Comparison of ENCODE assay signal across 35 mouse cellular contexts in genomic region chr2:173366734-173367133, GRCm38 (mm10).
"Had no signal": no experiment of that assay in that cellular context is flagged by ENCODE, and none has a peak within 500 bp of the region (broad histone marks: within the 10 kb centered on the region; RNA-seq: fewer than 3 reads in every experiment).

No protein-coding gene starts in this region.

- DNase-seq: heart, postnatal 10 days; heart, postnatal 14 days; heart, postnatal 36 days; heart, postnatal 4 days; kidney, adult 11 months; kidney, adult 18-20 months; kidney, adult 2 months; kidney, adult 8-10 months; kidney, adult 9 months; kidney, postnatal 10 days; kidney, postnatal 14 days; kidney, postnatal 25 days; kidney, postnatal 36 days; kidney, postnatal 4 days; layer of hippocampus, adult 9-11 months; layer of hippocampus, postnatal 36 days had no signal

- H3K4me3 ChIP-seq: heart, embryonic 10.5 days; heart, embryonic 12.5 days; heart, embryonic 13.5 days; heart, embryonic 15.5 days; hindbrain, embryonic 10.5 days; hindbrain, embryonic 12.5 days; hindbrain, embryonic 15.5 days; intestine, embryonic 15.5 days; kidney, embryonic 15.5 days; layer of hippocampus, adult 2 months; left cerebral cortex, adult 2 months had no signal

- H3K27me3 ChIP-seq: hindbrain, embryonic 15.5 days had no signal

- H3K9ac ChIP-seq: heart, embryonic 12.5 days; heart, embryonic 13.5 days; heart, embryonic 15.5 days; hindbrain, embryonic 12.5 days; hindbrain, embryonic 14.5 days; hindbrain, embryonic 15.5 days; intestine, embryonic 15.5 days; kidney, embryonic 15.5 days had no signal

- ATAC-seq: hindbrain, embryonic 16.5 days; inflammation-experienced regulatory T-cells, adult 6 months; intestine, embryonic 15.5 days; intestine, embryonic 16.5 days; intestine, postnatal 0 days had no signal

- H3K27ac ChIP-seq: heart, embryonic 10.5 days; heart, embryonic 13.5 days; heart, embryonic 15.5 days; hindbrain, embryonic 10.5 days; hindbrain, embryonic 12.5 days; hindbrain, embryonic 14.5 days; hindbrain, embryonic 15.5 days; hindbrain, postnatal 0 days; intestine, embryonic 15.5 days; kidney, embryonic 15.5 days; kidney, postnatal 0 days; layer of hippocampus, adult 2 months; left cerebral cortex, adult 2 months had no signal

- H3K36me3 ChIP-seq: heart, embryonic 10.5 days; heart, embryonic 12.5 days; heart, embryonic 13.5 days; heart, embryonic 15.5 days; hindbrain, embryonic 10.5 days; hindbrain, embryonic 12.5 days; hindbrain, embryonic 15.5 days; intestine, embryonic 15.5 days; kidney, embryonic 15.5 days had no signal

- H3K9me3 ChIP-seq: heart, embryonic 10.5 days; heart, embryonic 15.5 days; hindbrain, embryonic 10.5 days; hindbrain, embryonic 12.5 days; hindbrain, embryonic 15.5 days; intestine, embryonic 15.5 days had no signal

- H3K4me2 ChIP-seq: heart, embryonic 11.5 days; heart, embryonic 12.5 days; heart, embryonic 13.5 days; heart, embryonic 15.5 days; hindbrain, embryonic 12.5 days; hindbrain, embryonic 14.5 days; hindbrain, embryonic 15.5 days; intestine, embryonic 15.5 days; kidney, embryonic 15.5 days had no signal
